Mouse (Mus musculus) spleen, embryonic (tissue): ENCODE results near the gene Phf10.
"Not testable (repeated sequence)": the region's sequence is repeated elsewhere in the genome, so short reads cannot be mapped to it uniquely, and the experiment has no call there.

Source experiments
- CTCF ChIA-PET: fragments of 350-600 bp; sonication (Branson Sonifier 250); formaldehyde crosslinking; loops from one replicate; lab custom pipeline; 2022; lab: Charles Lee

The Phf10 gene

DNA sequence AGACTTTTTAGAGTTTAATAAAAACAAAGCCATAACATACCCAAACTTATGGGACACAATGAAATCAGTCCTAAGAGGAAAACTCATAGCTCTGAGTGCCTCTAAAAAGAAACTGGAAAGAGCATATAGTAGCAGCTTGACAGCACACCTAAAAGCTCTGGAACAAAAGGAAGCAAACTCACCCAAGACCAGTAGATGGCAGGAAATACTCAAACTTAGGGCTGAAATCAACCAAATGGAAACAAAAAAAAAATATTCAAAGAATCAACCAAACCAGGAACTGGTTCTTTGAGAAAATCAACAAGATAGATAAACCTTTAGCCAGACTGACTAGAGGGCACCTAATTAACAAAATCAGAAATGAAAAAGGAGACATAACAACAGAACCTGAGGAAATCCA lies 66.0 kb downstream of the Phf10 start:
- CTCF ChIA-PET, result not testable (repeated sequence)
